Mouse (Mus musculus) ovary, postnatal 36 days (tissue): ENCODE results near the gene Tpd52l2.

ENCODE experiments used
- DNase-seq: peaks from one replicate; pipeline ENCODE4 v3.0.0; 2022; ENCODE audit warnings: low spot score, mixed read lengths

Tpd52l2 gene

DNA sequence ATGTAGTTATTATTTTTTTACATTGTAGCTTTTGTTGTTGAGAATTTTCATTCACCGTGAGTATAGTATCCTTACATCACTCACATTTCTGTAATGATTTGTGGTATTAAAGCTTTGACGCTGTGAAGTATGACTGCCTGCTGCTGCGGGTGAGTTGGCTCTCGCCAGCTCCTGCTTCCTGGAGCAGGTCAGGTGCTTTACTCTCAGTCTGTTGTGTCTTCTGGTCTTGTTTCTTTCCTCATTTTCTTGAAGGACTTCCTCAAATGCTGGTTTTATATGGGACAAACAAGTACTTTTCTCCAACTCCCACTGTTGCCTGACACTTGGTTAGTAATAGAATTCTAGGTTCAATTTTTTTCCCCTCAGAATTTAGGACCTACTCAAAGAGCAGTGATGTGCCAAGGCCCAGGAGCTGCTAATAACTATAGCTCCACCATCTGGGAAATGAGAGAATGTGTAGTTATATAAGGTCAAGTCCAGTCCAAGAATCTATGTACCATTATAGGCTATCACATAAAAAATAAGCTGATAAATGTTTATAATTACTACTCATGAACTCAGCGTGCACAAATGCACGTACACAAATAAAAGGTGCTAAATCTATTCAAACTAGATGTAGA, 44.9 kb downstream of the Tpd52l2 start:
- no peak for DNase-seq

DNA sequence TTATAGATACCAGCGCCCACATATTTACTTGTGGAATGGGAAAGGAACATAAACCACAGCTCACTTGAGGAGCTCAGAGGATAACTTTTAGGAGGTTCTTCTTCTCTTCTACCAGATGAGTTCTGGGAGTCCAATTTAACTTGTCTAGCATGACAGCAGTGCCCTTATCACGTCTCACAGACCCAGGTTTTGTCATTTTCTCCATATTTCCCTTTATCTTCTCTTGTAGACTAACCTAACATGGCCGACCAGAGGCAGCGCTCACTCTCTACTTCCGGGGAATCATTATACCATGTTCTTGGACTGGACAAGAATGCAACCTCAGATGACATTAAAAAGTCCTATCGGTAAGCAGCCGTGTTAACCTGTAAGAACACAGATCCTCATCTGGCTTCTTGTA, 49.2 kb downstream of the Tpd52l2 start:
- no peak for DNase-seq

DNA sequence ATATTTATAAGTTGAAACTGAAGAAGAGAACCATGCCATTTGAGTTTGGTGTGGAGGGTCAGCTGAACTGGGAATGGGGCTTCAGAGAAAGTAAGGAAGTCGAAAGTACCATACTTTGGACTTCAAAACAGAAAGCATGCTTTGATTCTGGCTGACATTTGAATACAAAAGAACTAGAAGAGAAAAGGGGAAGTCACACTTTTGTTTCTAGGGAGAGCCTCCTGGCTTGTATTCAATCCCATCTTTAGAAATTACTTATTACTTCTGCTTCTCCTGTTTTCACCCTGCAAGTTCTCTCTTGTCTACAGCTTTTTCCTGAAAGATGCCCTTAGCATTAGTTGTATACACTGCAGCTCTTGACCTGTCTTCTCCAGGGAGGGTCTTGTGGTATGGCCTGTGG, 51.3 kb downstream of the Tpd52l2 start:
- DNase-seq, result no peak

DNA sequence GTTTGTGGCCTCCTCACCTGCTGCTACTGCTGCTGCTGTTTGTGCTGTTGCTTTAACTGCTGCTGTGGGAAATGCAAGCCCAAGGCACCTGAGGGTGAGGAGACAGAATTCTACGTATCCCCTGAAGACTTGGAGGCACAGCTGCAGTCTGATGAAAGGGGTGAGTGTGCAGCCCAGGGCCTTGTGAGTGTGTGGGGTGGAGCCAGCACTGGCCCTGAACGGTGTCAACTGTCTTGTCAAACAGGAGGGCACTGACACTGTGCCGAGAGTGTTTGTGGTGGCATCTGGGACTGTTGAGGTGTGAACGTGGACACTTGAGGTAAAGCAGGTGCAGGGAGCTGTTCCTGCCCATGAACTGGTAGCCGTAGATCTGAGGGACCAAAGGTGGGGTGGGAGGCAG, 51.7 kb downstream of the Tpd52l2 start:
- no peak for DNase-seq

DNA sequence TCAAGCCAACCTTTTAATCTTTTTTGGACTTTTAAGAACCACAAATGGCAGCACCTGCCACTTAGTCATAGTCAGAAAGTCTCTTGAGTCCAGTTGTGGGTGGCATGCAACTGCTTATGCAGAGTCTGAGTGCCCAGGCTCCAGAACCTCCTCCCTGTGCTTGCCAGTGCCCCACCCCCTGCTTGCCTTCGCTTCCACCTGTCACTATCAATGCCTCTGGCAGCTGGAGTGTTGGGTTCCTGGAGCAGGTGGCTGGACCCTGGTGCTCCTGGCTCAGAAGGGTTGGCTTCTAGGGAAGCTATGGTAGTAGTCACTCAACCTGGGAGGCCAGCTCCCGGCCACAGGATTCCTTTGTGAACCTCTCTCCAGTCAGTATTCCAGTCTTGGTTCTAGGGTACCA, 53.3 kb downstream of the Tpd52l2 start:
- no peak for DNase-seq

DNA sequence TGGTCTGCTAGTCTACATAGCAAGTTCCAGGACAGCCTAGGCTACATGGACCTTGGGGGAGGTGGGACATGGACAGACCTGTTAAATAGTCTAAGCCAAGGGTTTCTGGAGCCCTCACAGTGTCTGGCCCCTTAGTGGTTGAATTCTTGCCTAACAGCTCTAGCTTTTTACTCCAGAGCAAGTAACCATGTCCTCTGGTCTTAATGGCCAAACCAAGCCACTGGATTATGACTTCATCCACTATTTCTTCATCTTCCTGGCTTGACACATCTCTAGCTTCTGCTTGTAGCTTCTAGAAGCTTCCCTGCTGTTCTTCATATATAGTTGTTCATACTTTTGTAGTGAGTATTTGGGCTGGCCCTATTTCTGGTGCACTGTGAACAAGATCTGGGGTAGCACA, 56.8 kb downstream of the Tpd52l2 start:
- DNase-seq, result no peak

DNA sequence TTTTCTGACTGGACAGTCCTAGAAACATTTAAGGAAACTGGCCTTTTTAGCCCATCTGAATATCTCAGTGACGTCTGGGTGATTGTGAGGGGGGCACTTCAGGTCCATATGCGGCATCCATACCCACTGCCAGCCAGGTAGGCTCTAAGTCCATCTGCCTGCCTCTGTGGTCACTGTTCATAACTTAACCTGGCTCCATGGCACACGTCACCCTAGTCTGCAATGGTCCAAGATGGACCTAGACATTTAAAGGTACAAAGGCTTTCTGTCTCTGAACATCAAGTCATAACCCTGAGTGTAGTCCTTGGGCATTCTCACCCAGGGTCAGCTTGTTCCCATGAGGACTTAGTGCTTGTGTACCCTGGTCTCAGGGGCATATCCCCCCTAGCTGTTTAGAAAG, 70.4 kb downstream of the Tpd52l2 start:
- DNase-seq, result no peak
